Mouse (Mus musculus): Measurements from ENCODE around the gene Tgfb2.

Tgfb2 gene

DNA sequence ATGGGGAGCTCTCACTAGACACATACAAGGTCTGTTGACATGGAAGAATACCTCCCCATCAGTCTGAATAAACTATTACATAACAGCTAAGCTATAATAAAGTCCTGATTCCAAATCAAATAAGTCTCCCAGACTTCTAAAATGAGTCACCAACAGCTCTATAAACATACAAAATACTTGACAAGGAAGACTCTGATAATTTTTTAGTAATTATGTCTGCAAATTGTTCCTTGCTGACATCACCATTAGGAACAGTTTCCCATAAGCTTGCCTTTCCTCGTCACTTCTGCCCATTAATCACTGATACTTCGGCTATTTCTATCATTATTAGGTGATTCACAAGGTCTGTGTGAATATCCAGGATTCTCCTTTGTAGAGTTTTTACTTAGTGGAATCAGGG, 124.1 kb downstream of the Tgfb2 start:
- no peak for DNase-seq (ENCODE audit: low spot score)

DNA sequence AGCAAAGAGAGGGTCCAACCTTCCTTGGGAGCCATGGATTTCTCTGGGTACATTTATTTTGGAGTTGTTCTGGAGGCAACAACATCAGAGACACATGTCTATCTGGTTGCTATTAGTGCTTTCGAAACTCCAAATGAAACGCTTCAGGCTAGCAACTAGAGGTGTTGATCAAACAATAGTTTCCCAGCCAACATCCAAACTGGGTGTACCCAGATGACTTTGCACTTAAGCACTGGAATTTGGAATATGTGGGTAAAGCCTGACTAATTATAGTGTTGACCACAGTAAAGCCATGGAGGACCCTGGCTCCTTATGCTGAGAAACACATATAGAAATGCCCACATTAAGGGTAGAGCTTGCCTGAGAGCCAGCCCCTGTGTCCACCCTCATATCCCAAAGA, 124.7 kb downstream of the Tgfb2 start:
- no peak for DNase-seq (ENCODE audit: low spot score)

DNA sequence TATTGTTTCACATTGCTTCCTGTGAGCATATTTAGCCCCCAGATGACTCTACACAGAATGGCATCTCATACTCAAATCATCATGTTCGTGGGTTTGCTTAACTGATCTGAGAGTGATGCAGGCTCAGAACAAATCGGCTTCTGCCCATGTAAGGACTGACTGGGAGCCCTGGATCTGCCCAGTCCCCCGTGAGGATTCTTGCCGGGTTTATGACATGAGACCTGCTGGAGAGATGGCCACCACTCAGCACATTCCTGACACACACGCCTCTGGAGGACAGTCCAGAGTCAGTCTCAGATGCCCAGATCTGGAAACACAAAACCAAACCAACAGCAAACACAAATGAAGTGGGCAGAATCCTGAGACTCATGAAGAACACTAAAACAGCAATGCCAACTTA, 128.5 kb downstream of the Tgfb2 start:
- no peak for DNase-seq (ENCODE audit: low spot score)

DNA sequence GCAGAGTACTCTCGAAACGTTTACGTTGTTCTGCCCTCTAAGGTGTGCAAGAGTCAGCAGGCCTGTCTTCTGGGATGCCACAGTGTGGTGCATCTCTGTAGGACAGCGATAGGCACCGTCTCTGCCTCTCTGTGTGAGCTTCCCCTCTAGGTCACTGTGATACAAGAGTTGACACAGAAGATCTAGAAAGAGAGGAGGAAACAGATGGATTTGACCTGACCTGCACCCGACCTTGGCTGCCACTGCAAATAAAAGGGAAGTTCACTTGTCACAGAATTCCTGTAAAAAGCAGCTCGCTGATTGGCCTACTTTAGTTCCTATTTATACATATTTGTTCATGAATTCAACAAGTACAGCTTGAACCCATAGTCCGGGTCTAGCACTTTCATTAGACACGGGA, 130.2 kb downstream of the Tgfb2 start:
- DNase-seq (ENCODE audit: low spot score): no peak

DNA sequence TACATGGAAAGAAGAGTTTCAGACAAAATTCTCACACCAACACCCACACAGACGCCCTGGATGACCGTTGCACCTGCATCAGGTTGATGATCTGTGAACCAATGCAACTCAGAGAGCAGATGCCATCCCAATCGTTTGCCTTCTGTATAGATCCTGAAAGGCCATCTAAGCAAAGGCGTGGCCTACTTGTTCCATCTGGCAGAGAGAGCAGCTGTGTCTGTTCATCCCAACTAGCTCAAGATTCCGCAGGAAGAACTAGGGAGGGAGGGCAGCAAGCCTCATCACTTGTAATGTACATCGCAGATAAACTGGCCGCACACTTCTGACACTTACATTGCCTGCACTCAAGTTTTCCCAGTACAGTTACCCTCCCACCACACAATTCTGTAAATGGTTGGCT, 130.7 kb downstream of the Tgfb2 start:
- DNase-seq (ENCODE audit: low spot score): no peak
